Mouse (Mus musculus): ENCODE results near the gene Efnb1. TPM values are rescaled to one million over a fixed set of nuclear protein-coding genes. Genes with fewer than 3 reads are reported as not detected.

Gene Efnb1
- polyA plus RNA-seq, 1 experiment from 2014 or later = 34.6 TPM

Other genes starting within 250 kb of the Efnb1 start
- 11.5 and 12.2 TPM in 2 replicates for gene Ophn1, start 245.1 kb upstream of the Efnb1 start, polyA plus RNA-seq (2015; fragmentation: Nextera tagmentation; extraction: Ambion mirVana)
- gene Yipf6, start 199.8 kb upstream of the Efnb1 start, polyA plus RNA-seq (2015; fragmentation: Nextera tagmentation; extraction: Ambion mirVana) = 28.1 and 28.5 TPM in 2 replicates
- gene Stard8, start 132.9 kb upstream of the Efnb1 start, polyA plus RNA-seq (2015; fragmentation: Nextera tagmentation; extraction: Ambion mirVana) = 7.4 and 8.1 TPM in 2 replicates